Mouse (Mus musculus) myocyte (in vitro differentiated cells): ENCODE measurements around the gene Hoxc8. TPM values are rescaled to one million over a fixed set of nuclear protein-coding genes. Genes with fewer than 3 reads are reported as not detected.
A peak's percentile ranks its signal among the peaks of the same experiment; 100 is the strongest.

Experiments used
- H3K27me3 ChIP-seq: one replicate; pipeline ENCODE4 v1.6.1; 2011; ENCODE audit not compliant: control insufficient read depth, insufficient read depth, insufficient read length
- H3K36me3 ChIP-seq: one replicate; pipeline ENCODE4 v1.6.1; 2011; ENCODE audit not compliant: control insufficient read depth, insufficient read depth
- H3K4me2 ChIP-seq: one replicate; pipeline ENCODE4 v1.6.1; 2011; ENCODE audit warnings: low read depth, control low read depth
- H3K4me3 ChIP-seq: one replicate; pipeline ENCODE4 v1.5.1; 2011; ENCODE audit warnings: mild to moderate bottlenecking, control low read depth, moderate library complexity
- H3K79me2 ChIP-seq: one replicate; pipeline ENCODE4 v1.6.1; 2011; ENCODE audit not compliant: control insufficient read depth, insufficient read depth
- H3ac ChIP-seq: one replicate; pipeline ENCODE4 v1.6.1; 2011; ENCODE audit not compliant: control insufficient read depth, insufficient read length
- CEBPB ChIP-seq: IDR thresholded peaks from 2 replicates; pipeline ENCODE4 v1.6.1; 2011; ENCODE audit warnings: mild to moderate bottlenecking, moderate library complexity; ENCODE audit not compliant: poor library complexity, insufficient read depth, severe bottlenecking
- MAX ChIP-seq: IDR thresholded peaks from one replicate; pipeline ENCODE4 v1.6.1; 2011; ENCODE audit warnings: low read depth, mild to moderate bottlenecking, control low read depth
- MYOD1 ChIP-seq, 3 experiments: IDR thresholded peaks; one replicate each; pipeline ENCODE4 v1.6.1; 2011; ENCODE audit warnings: control low read depth in 2 of 3, low read depth in 2 of 3, mild to moderate bottlenecking in 2 of 3, moderate library complexity in 1 of 3; ENCODE audit not compliant: insufficient read length in 2 of 3, control insufficient read depth in 1 of 3
- MYOG ChIP-seq, 3 experiments: IDR thresholded peaks; one replicate each; pipeline ENCODE4 v1.6.1; 2011; ENCODE audit warnings: control low read depth in 2 of 3, low read depth in 2 of 3, mild to moderate bottlenecking in 2 of 3; ENCODE audit not compliant: insufficient read length in 2 of 3, control insufficient read depth in 1 of 3, insufficient read depth in 1 of 3
- POLR2A ChIP-seq: IDR thresholded peaks from one replicate; pipeline ENCODE4 v1.6.1; 2011; ENCODE audit warnings: low read depth, mild to moderate bottlenecking, control low read depth, moderate library complexity; ENCODE audit not compliant: insufficient read length
- POLR2AphosphoS2 ChIP-seq: IDR thresholded peaks from one replicate; pipeline ENCODE4 v1.6.1; 2011; ENCODE audit warnings: low read depth, control low read depth; ENCODE audit not compliant: insufficient read length
- REST ChIP-seq: IDR thresholded peaks from one replicate; pipeline ENCODE4 v1.6.1; 2011; ENCODE audit warnings: mild to moderate bottlenecking, control low read depth, moderate library complexity; ENCODE audit not compliant: insufficient read depth, insufficient read length
- SRF ChIP-seq: IDR thresholded peaks from one replicate; pipeline ENCODE4 v1.6.1; 2011; ENCODE audit warnings: low read depth; ENCODE audit not compliant: control insufficient read depth, insufficient read length
- TCF12 ChIP-seq: IDR thresholded peaks from one replicate; pipeline ENCODE4 v1.6.1; 2011; ENCODE audit warnings: mild to moderate bottlenecking, control low read depth; ENCODE audit not compliant: poor library complexity, insufficient read depth, severe bottlenecking
- TCF3 ChIP-seq: IDR thresholded peaks from one replicate; pipeline ENCODE4 v1.6.1; 2011; ENCODE audit warnings: low read depth, control low read depth; ENCODE audit not compliant: insufficient read length
- USF1 ChIP-seq: IDR thresholded peaks from one replicate; pipeline ENCODE4 v1.6.1; 2011; ENCODE audit warnings: low read depth, mild to moderate bottlenecking, control low read depth, moderate library complexity
- polyA plus RNA-seq: library from polyadenylated mRNA; unstranded; fragments of >200 nt; fragmentation: generic; extraction: Trizol; gene quantifications from one replicate; pipeline ENCODE4 v1.2.1, GENCODE M21; 2012; ENCODE audit warnings: missing spikeins

The Hoxc8 gene
- polyA plus RNA-seq, 1 experiment = 0.71 TPM

DNA sequence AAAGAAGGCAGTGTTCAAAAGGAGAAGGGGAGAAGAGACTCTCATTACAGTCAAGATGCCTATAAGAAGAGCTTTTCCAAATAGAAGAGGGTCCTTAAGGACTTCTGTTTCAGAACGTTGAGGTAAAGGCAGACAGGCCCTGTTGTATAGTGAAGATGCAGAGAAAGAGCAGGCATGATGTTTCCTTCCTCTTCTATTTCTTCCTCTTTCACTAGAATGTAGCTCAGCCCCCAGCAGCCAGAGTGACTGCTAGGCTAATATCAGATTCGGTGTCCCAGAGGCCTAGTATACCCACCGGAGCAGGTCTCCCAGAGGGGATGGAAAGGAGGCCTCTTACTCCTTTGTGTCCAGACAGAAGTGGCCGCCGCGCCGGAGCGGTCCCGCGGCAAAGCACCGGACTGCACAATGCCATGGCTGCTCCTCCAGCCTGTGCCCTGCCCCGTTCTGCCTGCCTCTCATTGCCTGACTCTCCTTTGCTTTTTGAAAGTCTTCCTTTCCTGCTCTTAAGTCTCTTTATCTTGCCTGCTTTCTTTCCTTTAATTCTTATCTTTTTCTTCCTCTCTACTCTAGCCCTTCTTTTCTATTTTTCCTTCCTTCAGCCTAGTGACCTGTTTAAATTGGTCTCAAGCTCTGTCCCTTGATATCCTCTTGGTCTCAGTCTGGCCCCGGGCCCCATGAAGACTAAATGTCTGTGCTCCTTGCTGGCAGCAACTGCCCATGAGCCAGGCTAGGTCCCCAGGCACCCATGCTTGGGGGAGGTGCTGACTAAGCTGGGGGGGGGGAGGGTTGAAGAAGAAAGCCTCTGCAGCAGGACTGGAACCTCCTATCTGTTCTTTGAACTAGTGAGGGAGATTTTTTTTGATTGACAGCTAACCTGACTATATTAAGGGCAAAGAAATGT lies 11.5 kb upstream of the Hoxc8 start:
- peaks cover 99% of the 10 kb centered on the region for H3K79me2 ChIP-seq

DNA sequence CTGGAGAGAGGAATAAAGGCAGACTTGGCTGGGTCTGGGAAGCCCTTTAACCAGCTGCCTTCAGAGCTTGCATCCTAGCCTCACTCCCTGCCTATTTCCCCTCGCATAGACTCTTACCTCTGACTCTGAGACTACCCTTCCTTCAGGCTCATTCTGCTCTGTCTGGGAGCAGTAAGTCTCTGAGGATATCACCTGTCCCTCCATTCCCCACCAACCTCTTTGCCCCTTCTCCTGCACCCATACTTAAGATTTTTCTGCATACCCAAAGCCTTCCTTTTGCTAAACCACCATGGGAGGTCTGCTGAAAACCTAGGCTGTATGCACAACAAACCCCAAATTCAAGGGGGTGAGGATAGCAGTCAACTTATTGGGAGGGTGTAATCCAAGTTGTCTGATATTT lies 10.5 kb upstream of the Hoxc8 start:
- H3K27me3 ChIP-seq = no peaks in the 10 kb centered on the region
- H3K79me2 ChIP-seq = peaks cover 99% of the 10 kb centered on the region
- no peak for TF ChIP-seq CEBPB
- TF ChIP-seq MYOG (IDR thresholded peaks at IDR 0.05; ENCODE audit: control insufficient read depth in 1 of 3, insufficient read depth in 1 of 3, insufficient read length in 2 of 3, low read depth in 2 of 3) = no peak
- no peak for TF ChIP-seq SRF
- TF ChIP-seq POLR2AphosphoS2 = no peak
- no peak for TF ChIP-seq POLR2A
- no peak for TF ChIP-seq USF1
- peak overlapping the region; percentile 95 for H3K4me2 ChIP-seq
- H3K36me3 ChIP-seq = no peaks in the 10 kb centered on the region
- peak overlapping the region; percentile 59 for H3ac ChIP-seq
- peak overlapping the region; percentile 92 for H3K4me3 ChIP-seq

More for the DNA sequence above, 11.5 kb upstream of the Hoxc8 start:
- TF ChIP-seq POLR2A (peak; percentile 39), MAX (no peak)
- Histone ChIP-seq H3K36me3 (no peaks in the 10 kb centered on the region), H3ac (peak overlapping the region; percentile 64), H3K27me3 (no peaks in the 10 kb centered on the region), H3K4me2 (peak overlapping the region; percentile 95), H3K4me3 (peak overlapping the region; percentile 92)

DNA sequence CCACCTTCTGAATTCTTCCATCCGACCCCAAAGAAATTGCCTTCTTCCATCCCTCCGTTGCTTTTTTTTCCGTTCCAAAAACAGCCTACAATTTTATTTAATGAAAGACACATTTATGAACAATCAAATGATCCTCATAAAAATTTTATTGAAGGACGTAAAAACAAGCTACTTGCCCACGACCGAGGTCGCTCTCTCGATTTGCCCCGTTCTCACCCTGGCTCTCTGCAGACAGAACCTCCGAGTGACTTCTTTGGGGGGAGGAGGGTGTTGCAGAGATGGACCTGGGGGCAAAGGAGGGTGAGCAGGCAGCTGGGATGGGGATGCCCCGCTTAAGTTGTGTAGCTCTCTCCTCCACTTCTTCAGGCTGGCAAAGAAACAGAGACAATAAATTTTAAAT lies 10.1 kb upstream of the Hoxc8 start:
- Histone ChIP-seq H3K36me3 (no peaks in the 10 kb centered on the region), H3ac (peak overlapping the region; percentile 59), H3K79me2 (peaks cover 99% of the 10 kb centered on the region), H3K4me3 (peak overlapping the region; percentile 92), H3K4me2 (peak overlapping the region; percentile 95), H3K27me3 (no peaks in the 10 kb centered on the region)
- TF ChIP-seq USF1 (no peak), MYOD1 (IDR thresholded peaks at IDR 0.05; ENCODE audit: control insufficient read depth in 1 of 3, insufficient read length in 2 of 3, low read depth in 2 of 3) (no peak), MYOG (IDR thresholded peaks at IDR 0.05; ENCODE audit: control insufficient read depth in 1 of 3, insufficient read depth in 1 of 3, insufficient read length in 2 of 3, low read depth in 2 of 3) (no peak), REST (no peak), MAX (no peak), TCF12 (no peak), TCF3 (no peak), POLR2AphosphoS2 (no peak)

DNA sequence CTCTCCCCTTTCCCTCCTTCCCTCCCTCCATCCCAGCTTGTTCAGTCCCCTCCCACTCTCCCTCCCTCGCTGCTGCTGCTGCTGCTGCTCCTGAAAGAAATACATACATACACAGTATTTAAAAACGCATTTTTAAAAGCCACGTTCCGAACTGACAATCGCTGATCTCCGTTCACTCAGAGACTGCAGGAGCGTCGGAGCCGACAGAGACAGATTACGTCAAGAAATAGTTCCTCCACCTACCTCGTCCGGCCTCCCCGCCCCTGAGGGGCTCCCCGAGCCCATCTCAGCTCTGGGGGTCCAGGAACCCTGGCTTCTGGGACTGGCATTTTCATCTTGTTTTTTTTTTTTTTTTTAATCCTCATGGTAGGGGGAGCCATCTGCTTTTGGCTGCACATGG lies 9.5 kb upstream of the Hoxc8 start:
- peak overlapping the region; percentile 92 for H3K4me3 ChIP-seq
- H3K4me2 ChIP-seq = peak overlapping the region; percentile 95
- H3K79me2 ChIP-seq = peaks cover 95% of the 10 kb centered on the region
- TF ChIP-seq MYOG (IDR thresholded peaks at IDR 0.05; ENCODE audit: control insufficient read depth in 1 of 3, insufficient read depth in 1 of 3, insufficient read length in 2 of 3, low read depth in 2 of 3) (no peak), POLR2A (peak; percentile 7)
- H3ac ChIP-seq = peak overlapping the region; percentile 59
- H3K27me3 ChIP-seq = no peaks in the 10 kb centered on the region
- no peaks in the 10 kb centered on the region for H3K36me3 ChIP-seq

DNA sequence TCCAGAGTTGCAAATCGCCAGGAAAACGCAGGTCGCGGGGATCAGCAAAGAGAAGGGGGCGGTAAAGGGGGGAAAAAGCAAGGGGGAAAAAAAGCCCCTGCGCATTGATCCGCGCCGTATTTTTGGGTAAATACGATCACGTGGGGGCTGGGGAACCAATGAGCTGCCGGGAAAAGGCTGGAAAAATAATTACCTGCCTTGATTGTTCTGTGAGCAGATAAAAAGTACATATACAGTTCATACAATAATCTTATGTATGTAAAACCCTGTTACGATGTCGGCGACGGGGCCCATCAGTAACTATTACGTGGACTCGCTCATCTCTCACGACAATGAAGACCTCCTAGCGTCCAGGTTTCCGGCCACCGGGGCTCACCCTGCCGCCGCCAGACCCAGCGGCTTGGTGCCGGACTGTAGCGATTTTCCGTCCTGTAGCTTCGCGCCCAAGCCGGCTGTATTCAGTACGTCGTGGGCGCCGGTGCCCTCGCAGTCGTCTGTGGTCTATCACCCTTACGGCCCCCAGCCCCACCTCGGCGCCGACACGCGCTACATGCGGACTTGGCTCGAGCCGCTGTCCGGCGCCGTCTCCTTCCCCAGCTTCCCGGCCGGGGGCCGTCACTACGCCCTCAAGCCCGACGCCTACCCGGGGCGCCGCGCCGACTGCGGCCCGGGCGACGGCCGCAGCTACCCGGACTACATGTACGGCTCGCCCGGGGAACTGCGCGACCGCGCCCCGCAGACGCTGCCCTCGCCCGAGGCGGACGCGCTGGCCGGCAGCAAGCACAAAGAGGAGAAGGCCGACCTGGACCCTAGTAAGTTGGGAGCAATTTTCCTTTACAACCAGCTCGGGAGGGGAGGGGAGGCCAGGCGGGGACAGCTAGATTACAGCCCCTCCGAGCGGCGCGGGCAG lies 8.8 kb upstream of the Hoxc8 start:
- peak overlapping the region; percentile 95 for H3K4me2 ChIP-seq
- TF ChIP-seq USF1 = peak; percentile 100
- TF ChIP-seq TCF12 = no peak
- peak; percentile 71 for TF ChIP-seq POLR2A
- peak; percentile 81 for TF ChIP-seq POLR2AphosphoS2
- peaks cover 88% of the 10 kb centered on the region for H3K79me2 ChIP-seq
- H3K36me3 ChIP-seq = no peaks in the 10 kb centered on the region
- peak overlapping the region; percentile 92 for H3K4me3 ChIP-seq
- no peaks in the 10 kb centered on the region for H3K27me3 ChIP-seq
- H3ac ChIP-seq = peak overlapping the region; percentile 59
